Mouse (Mus musculus): ENCODE data around the gene Mab21l1. TPM values are rescaled to one million over a fixed set of nuclear protein-coding genes. Genes with fewer than 3 reads are reported as not detected.

Gene Mab21l1
- polyA plus RNA-seq (2015; fragmentation: Nextera tagmentation; extraction: Ambion mirVana) = 160 TPM in 2 replicates

GRCm38 (mm10) chr3:55782056-55782687 is at the start of gene Mab21l1:
TSS of gene Mab21l1 (plus strand) at chr3:55782510.
- peak within 1 kb of the TSS; percentile 48 for H3K4me3 ChIP-seq (ENCODE audit: low read length)
- H3K27ac ChIP-seq (ENCODE audit: low read depth, low read length) = peak within 1 kb of the TSS; percentile 94
- H3K9me3 ChIP-seq (ENCODE audit: control insufficient read depth, low read length) = no peaks in the 10 kb centered on the region
- H3K4me2 ChIP-seq (ENCODE audit: low read length) = peak within 1 kb of the TSS; percentile 67
- 10% methylated on average over 16 of the region's 16 CpGs for WGBS
- no peaks in the 10 kb centered on the region for H3K36me3 ChIP-seq (ENCODE audit: control insufficient read depth, insufficient read depth, low read length)
- peaks cover 8% of the 10 kb centered on the region for H3K4me1 ChIP-seq (ENCODE audit: control insufficient read depth, insufficient read depth, low read depth, low read length)
- ATAC-seq = peak; percentile 84
- H3K9ac ChIP-seq (ENCODE audit: low read depth, low read length) = peak within 1 kb of the TSS; percentile 68
- H3K27me3 ChIP-seq (replicated peaks; ENCODE audit: control insufficient read depth, insufficient read depth, low read length) = no peaks in the 10 kb centered on the region

- Histone ChIP-seq H3K36me3 (ENCODE audit: control insufficient read depth, insufficient read depth, low read length) (no peaks in the 10 kb centered on the region), H3K27me3 (replicated peaks; ENCODE audit: control insufficient read depth, insufficient read depth, low read length) (no peaks in the 10 kb centered on the region), H3K27ac (ENCODE audit: low read depth, low read length) (no peak overlapping the region), H3K9ac (ENCODE audit: low read depth, low read length) (no peak overlapping the region), H3K4me1 (ENCODE audit: control insufficient read depth, insufficient read depth, low read depth, low read length) (no peaks in the 10 kb centered on the region), H3K4me3 (ENCODE audit: low read length) (no peak overlapping the region), H3K4me2 (ENCODE audit: low read length) (no peak overlapping the region), H3K9me3 (ENCODE audit: control insufficient read depth, low read length) (no peaks in the 10 kb centered on the region)
- 43% methylated on average over 6 of the region's 6 CpGs for WGBS
- ATAC-seq = peak; percentile 76
These were observed 48.6 kb upstream of the Mab21l1 start for GRCm38 (mm10) chr3:55733665-55734064.

GRCm38 (mm10) chr3:55741428-55741827 is 40.9 kb upstream of the Mab21l1 start:
- no peak overlapping the region for H3K9ac ChIP-seq (ENCODE audit: low read depth, low read length)

GRCm38 (mm10) chr3:55742218-55742617 is 40.1 kb upstream of the Mab21l1 start:
- WGBS = 68% methylated on average over 5 of the region's 5 CpGs
- Histone ChIP-seq H3K4me2 (ENCODE audit: low read length) (no peak overlapping the region; the same call in 1 of the 2 replicates), H3K9ac (ENCODE audit: low read depth, low read length) (no peak overlapping the region), H3K4me3 (ENCODE audit: low read length) (no peak overlapping the region), H3K27me3 (replicated peaks; ENCODE audit: control insufficient read depth, insufficient read depth, low read length) (no peaks in the 10 kb centered on the region), H3K36me3 (ENCODE audit: control insufficient read depth, insufficient read depth, low read length) (no peaks in the 10 kb centered on the region), H3K27ac (ENCODE audit: low read depth, low read length) (peak overlapping the region; percentile 73), H3K4me1 (ENCODE audit: control insufficient read depth, insufficient read depth, low read depth, low read length) (peaks cover 12% of the 10 kb centered on the region), H3K9me3 (ENCODE audit: control insufficient read depth, low read length) (no peaks in the 10 kb centered on the region)
- ATAC-seq = peak; percentile 25; the same call in 1 of the 2 replicates

More at GRCm38 (mm10) chr3:55741428-55741827, 40.9 kb upstream of the Mab21l1 start:
- Histone ChIP-seq H3K4me3 (ENCODE audit: low read length) (no peak overlapping the region), H3K27me3 (replicated peaks; ENCODE audit: control insufficient read depth, insufficient read depth, low read length) (no peaks in the 10 kb centered on the region), H3K4me1 (ENCODE audit: control insufficient read depth, insufficient read depth, low read depth, low read length) (peaks cover 12% of the 10 kb centered on the region), H3K4me2 (ENCODE audit: low read length) (no peak overlapping the region; the same call in 1 of the 2 replicates), H3K36me3 (ENCODE audit: control insufficient read depth, insufficient read depth, low read length) (no peaks in the 10 kb centered on the region), H3K27ac (ENCODE audit: low read depth, low read length) (peak overlapping the region; percentile 73), H3K9me3 (ENCODE audit: control insufficient read depth, low read length) (no peaks in the 10 kb centered on the region)
- ATAC-seq = peak; percentile 84
- 41% methylated on average over 6 of the region's 6 CpGs for WGBS

- no peaks in the 10 kb centered on the region for H3K27me3 ChIP-seq (replicated peaks; ENCODE audit: control insufficient read depth, insufficient read depth, low read length)
- 44% methylated on average over 4 of the region's 4 CpGs for WGBS
- no peaks in the 10 kb centered on the region for H3K36me3 ChIP-seq (ENCODE audit: control insufficient read depth, insufficient read depth, low read length)
- no peaks in the 10 kb centered on the region for H3K9me3 ChIP-seq (ENCODE audit: control insufficient read depth, low read length)
- peak; percentile 43; the same call in 1 of the 2 replicates for ATAC-seq
- H3K4me1 ChIP-seq (ENCODE audit: control insufficient read depth, insufficient read depth, low read depth, low read length) = peaks cover 12% of the 10 kb centered on the region
- no peak overlapping the region for H3K9ac ChIP-seq (ENCODE audit: low read depth, low read length)
- no peak overlapping the region for H3K4me2 ChIP-seq (ENCODE audit: low read length)
- no peak overlapping the region for H3K4me3 ChIP-seq (ENCODE audit: low read length)
- H3K27ac ChIP-seq (ENCODE audit: low read depth, low read length) = peak overlapping the region; percentile 73
These were observed 39.7 kb upstream of the Mab21l1 start for GRCm38 (mm10) chr3:55742654-55743053.

GRCm38 (mm10) chr3:55743885-55744284 is 38.4 kb upstream of the Mab21l1 start:
- ATAC-seq = no peak
- Histone ChIP-seq H3K36me3 (ENCODE audit: control insufficient read depth, insufficient read depth, low read length) (no peaks in the 10 kb centered on the region), H3K9me3 (ENCODE audit: control insufficient read depth, low read length) (no peaks in the 10 kb centered on the region), H3K4me1 (ENCODE audit: control insufficient read depth, insufficient read depth, low read depth, low read length) (peaks cover 15% of the 10 kb centered on the region), H3K27me3 (replicated peaks; ENCODE audit: control insufficient read depth, insufficient read depth, low read length) (no peaks in the 10 kb centered on the region), H3K4me2 (ENCODE audit: low read length) (no peak overlapping the region), H3K9ac (ENCODE audit: low read depth, low read length) (no peak overlapping the region), H3K4me3 (ENCODE audit: low read length) (no peak overlapping the region), H3K27ac (ENCODE audit: low read depth, low read length) (no peak overlapping the region)
- WGBS = 78% methylated on average over 5 of the region's 5 CpGs

- H3K9ac ChIP-seq (ENCODE audit: low read depth, low read length) = no peak overlapping the region; the same call in 1 of the 2 replicates
- peaks cover 23% of the 10 kb centered on the region for H3K4me1 ChIP-seq (ENCODE audit: control insufficient read depth, insufficient read depth, low read depth, low read length)
- H3K27me3 ChIP-seq (replicated peaks; ENCODE audit: control insufficient read depth, insufficient read depth, low read length) = no peaks in the 10 kb centered on the region
- no peaks in the 10 kb centered on the region for H3K36me3 ChIP-seq (ENCODE audit: control insufficient read depth, insufficient read depth, low read length)
- H3K4me3 ChIP-seq (ENCODE audit: low read length) = no peak overlapping the region
- WGBS = 33% methylated on average over 11 of the region's 11 CpGs
- peak overlapping the region; percentile 69 for H3K27ac ChIP-seq (ENCODE audit: low read depth, low read length)
- H3K4me2 ChIP-seq (ENCODE audit: low read length) = no peak overlapping the region
- H3K9me3 ChIP-seq (ENCODE audit: control insufficient read depth, low read length) = no peaks in the 10 kb centered on the region
- peak; percentile 62 for ATAC-seq
These were observed 31.8 kb upstream of the Mab21l1 start for GRCm38 (mm10) chr3:55750445-55751065.

- Histone ChIP-seq H3K9me3 (ENCODE audit: control insufficient read depth, low read length) (no peaks in the 10 kb centered on the region), H3K9ac (ENCODE audit: low read depth, low read length) (peak overlapping the region; percentile 13; the same call in 1 of the 2 replicates), H3K4me3 (ENCODE audit: low read length) (no peak overlapping the region), H3K27ac (ENCODE audit: low read depth, low read length) (peak overlapping the region; percentile 69), H3K4me2 (ENCODE audit: low read length) (no peak overlapping the region), H3K27me3 (replicated peaks; ENCODE audit: control insufficient read depth, insufficient read depth, low read length) (no peaks in the 10 kb centered on the region), H3K36me3 (ENCODE audit: control insufficient read depth, insufficient read depth, low read length) (no peaks in the 10 kb centered on the region), H3K4me1 (ENCODE audit: control insufficient read depth, insufficient read depth, low read depth, low read length) (peaks cover 31% of the 10 kb centered on the region)
- 20% methylated on average over 5 of the region's 5 CpGs for WGBS
- ATAC-seq = peak; percentile 53
These were observed 30.9 kb upstream of the Mab21l1 start for GRCm38 (mm10) chr3:55751363-55751762.

- 86% methylated on average over 4 of the region's 4 CpGs for WGBS
- Histone ChIP-seq H3K9ac (ENCODE audit: low read depth, low read length) (no peak overlapping the region), H3K27me3 (replicated peaks; ENCODE audit: control insufficient read depth, insufficient read depth, low read length) (no peaks in the 10 kb centered on the region), H3K9me3 (ENCODE audit: control insufficient read depth, low read length) (no peaks in the 10 kb centered on the region), H3K36me3 (ENCODE audit: control insufficient read depth, insufficient read depth, low read length) (no peaks in the 10 kb centered on the region), H3K27ac (ENCODE audit: low read depth, low read length) (no peak overlapping the region), H3K4me1 (ENCODE audit: control insufficient read depth, insufficient read depth, low read depth, low read length) (peaks cover 38% of the 10 kb centered on the region), H3K4me3 (ENCODE audit: low read length) (no peak overlapping the region), H3K4me2 (ENCODE audit: low read length) (no peak overlapping the region)
- no peak for ATAC-seq
These were observed 29.8 kb upstream of the Mab21l1 start for GRCm38 (mm10) chr3:55752558-55752957.
